Mouse (Mus musculus) lung, embryonic 14.5 days (tissue): ENCODE results near the gene Bag6. TPM values are rescaled to one million over a fixed set of nuclear protein-coding genes. Genes with fewer than 3 reads are reported as not detected.

Experiments
- ATAC-seq: fragments of 200-750 bp; cut with Nextera tagmentation; 2 replicates; pipeline ENCODE4 v1.8.0; 2017; ENCODE audit warnings: mild to moderate bottlenecking, moderate TSS enrichment, moderate library complexity; ENCODE audit not compliant: insufficient read depth
- DNase-seq: peaks from one replicate; pipeline ENCODE4 v3.0.0-alpha.2; 2015
- H3K27ac ChIP-seq: fragments of 300-500 bp; sonication (generic); 2 replicates; pipeline ENCODE4 v1.5.1; 2014; ENCODE audit warnings: low read depth, mild to moderate bottlenecking, moderate library complexity
- H3K27me3 ChIP-seq: fragments of 300-500 bp; sonication (generic); 2 replicates; pipeline ENCODE4 v1.6.1; 2014; ENCODE audit warnings: low read length, control low read depth; ENCODE audit not compliant: insufficient read depth
- H3K36me3 ChIP-seq: fragments of 300-500 bp; sonication (generic); 2 replicates; pipeline ENCODE4 v1.6.1; 2014; ENCODE audit warnings: control low read depth; ENCODE audit not compliant: insufficient read depth
- H3K4me1 ChIP-seq: fragments of 300-500 bp; sonication (generic); 2 replicates; pipeline ENCODE4 v1.6.1; 2014; ENCODE audit warnings: antibody characterized with exemption, control low read depth; ENCODE audit not compliant: insufficient read depth
- H3K4me2 ChIP-seq: fragments of 300-500 bp; sonication (generic); 2 replicates; pipeline ENCODE4 v1.6.1; 2014; ENCODE audit warnings: mild to moderate bottlenecking
- H3K4me3 ChIP-seq: fragments of 300-500 bp; sonication (generic); 2 replicates; pipeline ENCODE4 v1.5.1; 2014; ENCODE audit warnings: low read depth, low read length
- H3K9ac ChIP-seq: fragments of 300-500 bp; sonication (generic); 2 replicates; pipeline ENCODE4 v1.6.1; 2014
- H3K9me3 ChIP-seq: fragments of 300-500 bp; sonication (generic); 2 replicates; pipeline ENCODE4 v1.6.1; 2016; ENCODE audit warnings: low read depth, low read length, control low read depth
- CTCF ChIP-seq: IDR thresholded peaks from 2 replicates; pipeline ENCODE4 v1.5.1; 2016; ENCODE audit warnings: antibody characterized with exemption, low read depth
- WGBS: fragments of 180-500 bp; shearing (Covaris S2); extraction: QIAGEN DNeasy Blood & Tissue Kit; methylation state at CpG from one replicate; pipeline ENCODE4 v1.1.7; 2014; 5-methylcytosine and 5-hydroxymethylcytosine counted together
- polyA plus RNA-seq: library from polyadenylated mRNA; unstranded; fragments of >200 nt; fragmentation: Nextera tagmentation; extraction: Ambion mirVana; gene quantifications from 2 replicates; pipeline ENCODE4 v1.2.1, GENCODE M21; 2014

The Bag6 gene
- polyA plus RNA-seq, 1 experiment from 2014 or later, result 69.1 TPM

DNA sequence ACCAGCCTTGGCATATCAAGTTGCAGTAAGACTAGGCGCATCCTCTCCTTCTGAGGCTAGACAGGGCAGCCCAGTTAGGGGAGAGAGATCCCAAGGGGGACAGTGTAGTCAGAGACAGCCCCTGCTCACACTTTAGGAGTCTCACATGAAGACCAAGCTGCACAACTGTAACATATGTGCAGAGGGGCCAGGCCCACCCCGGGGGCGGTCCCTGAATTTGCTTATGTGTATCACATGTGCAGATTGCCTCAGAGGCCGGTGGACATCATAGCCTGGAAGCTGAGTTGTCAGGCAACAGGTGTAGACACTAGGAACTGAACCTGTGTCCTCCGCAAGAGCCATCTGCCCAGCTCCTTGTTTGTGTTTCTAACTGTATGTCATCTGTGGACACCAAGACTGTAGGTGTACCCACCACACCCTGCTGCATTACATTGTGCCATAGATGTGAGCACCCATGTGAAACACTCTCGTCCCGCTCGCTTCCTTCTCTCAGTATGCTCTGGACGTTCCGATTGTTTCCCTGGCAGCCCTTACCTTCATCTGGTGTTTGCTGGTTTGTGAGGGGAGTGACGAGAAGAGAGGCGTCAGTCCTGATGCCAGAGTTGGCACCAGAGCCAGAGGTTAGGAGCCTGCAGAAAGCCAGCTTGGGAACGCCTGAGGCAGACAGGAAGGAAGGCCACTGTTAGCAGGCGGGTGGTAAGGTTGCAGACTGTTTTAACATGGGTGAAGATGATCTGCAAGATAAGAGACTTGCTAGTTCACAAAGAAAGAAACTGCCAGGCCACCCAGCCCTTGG, 42.4 kb upstream of the Bag6 start:
- DNase-seq, result no peak
- no peak overlapping the region for H3K9ac ChIP-seq
- TF ChIP-seq CTCF, result no peak
- peaks cover 7% of the 10 kb centered on the region for H3K4me1 ChIP-seq
- no peak overlapping the region for H3K4me3 ChIP-seq
- no peaks in the 10 kb centered on the region for H3K27me3 ChIP-seq
- WGBS, result 84% methylated on average over 14 of the region's 14 CpGs
- H3K4me2 ChIP-seq, result no peak overlapping the region
- no peak for ATAC-seq
- H3K27ac ChIP-seq, result no peak overlapping the region
- H3K9me3 ChIP-seq, result no peaks in the 10 kb centered on the region
- peaks cover 57% of the 10 kb centered on the region for H3K36me3 ChIP-seq

DNA sequence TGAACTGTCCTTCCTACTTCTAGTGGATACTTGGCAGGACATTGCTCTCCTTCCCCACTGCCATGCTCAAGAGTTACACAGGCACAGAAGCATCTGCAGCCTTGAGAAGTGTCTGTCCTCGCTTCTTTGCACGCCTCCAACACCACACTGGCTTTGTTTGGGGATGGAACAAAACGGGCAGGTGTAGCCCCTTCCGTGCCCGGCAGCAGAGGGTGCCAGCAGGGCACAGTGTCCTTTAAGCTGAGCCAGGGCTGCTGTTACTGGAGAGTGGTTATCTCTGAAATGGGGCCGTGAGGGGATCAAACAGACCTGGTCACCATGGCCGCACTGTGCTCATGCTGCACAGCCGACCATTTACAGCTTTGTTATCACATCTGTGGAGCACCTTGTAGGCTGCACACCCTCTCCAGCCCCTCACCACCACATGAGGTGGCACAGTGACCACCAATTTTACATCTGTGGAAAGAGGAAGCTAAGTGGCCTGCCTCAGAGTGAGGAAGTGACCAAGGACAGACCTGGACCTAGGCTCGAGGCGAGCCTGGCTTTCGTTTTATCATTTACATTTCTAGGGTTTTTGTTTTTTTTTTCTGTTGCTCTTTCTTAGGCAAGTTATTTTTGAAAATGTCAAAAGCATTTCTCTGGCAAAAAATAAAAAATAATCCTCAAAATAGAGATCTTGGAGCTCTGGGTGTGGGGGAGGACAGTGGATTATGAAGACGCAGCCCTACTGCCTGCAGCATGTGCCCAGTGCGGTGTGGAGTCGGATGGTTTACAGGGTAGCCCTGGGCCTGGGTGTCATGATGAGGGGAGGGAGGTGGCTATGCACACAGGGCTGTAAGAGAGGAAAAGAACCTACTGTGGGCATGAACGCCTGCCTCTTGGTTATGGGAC, 40.3 kb upstream of the Bag6 start:
- no peak overlapping the region for H3K9ac ChIP-seq
- no peak for ATAC-seq

GRCm38 (mm10) chr17:35096597-35096996, 38.4 kb upstream of the Bag6 start:
- ATAC-seq (no peak), DNase-seq (no peak)
- Histone ChIP-seq H3K4me2 (no peak overlapping the region), H3K4me3 (no peak overlapping the region), H3K27ac (no peak overlapping the region), H3K4me1 (no peaks in the 10 kb centered on the region), H3K9ac (no peak overlapping the region), H3K36me3 (peaks cover 94% of the 10 kb centered on the region), H3K27me3 (no peaks in the 10 kb centered on the region), H3K9me3 (no peaks in the 10 kb centered on the region)
- TF ChIP-seq CTCF, result no peak
- WGBS, result 85% methylated on average over 12 of the region's 12 CpGs

More for the DNA sequence above, 40.3 kb upstream of the Bag6 start:
- no peak for TF ChIP-seq CTCF
- WGBS, result 86% methylated on average over 15 of the region's 15 CpGs
- H3K9me3 ChIP-seq, result no peaks in the 10 kb centered on the region
- H3K4me2 ChIP-seq, result no peak overlapping the region
- H3K27ac ChIP-seq, result no peak overlapping the region
- no peak overlapping the region for H3K4me3 ChIP-seq
- peaks cover 7% of the 10 kb centered on the region for H3K4me1 ChIP-seq
- no peaks in the 10 kb centered on the region for H3K27me3 ChIP-seq
- H3K36me3 ChIP-seq, result peaks cover 78% of the 10 kb centered on the region
- DNase-seq, result no peak

- ATAC-seq (no peak), DNase-seq (no peak)
- Histone ChIP-seq H3K4me2 (no peak overlapping the region), H3K27ac (no peak overlapping the region), H3K4me1 (no peaks in the 10 kb centered on the region), H3K4me3 (no peak overlapping the region), H3K36me3 (peaks cover 96% of the 10 kb centered on the region), H3K27me3 (no peaks in the 10 kb centered on the region), H3K9me3 (no peaks in the 10 kb centered on the region), H3K9ac (no peak overlapping the region)
- 81% methylated on average over 12 of the region's 12 CpGs for WGBS
- TF ChIP-seq CTCF, result no peak
These were observed 37.8 kb upstream of the Bag6 start for GRCm38 (mm10) chr17:35097164-35097655.

- DNase-seq (no peak), ATAC-seq (no peak)
- Histone ChIP-seq H3K36me3 (peaks cover 88% of the 10 kb centered on the region), H3K27ac (no peak overlapping the region), H3K27me3 (no peaks in the 10 kb centered on the region), H3K9ac (no peak overlapping the region), H3K4me3 (no peak overlapping the region), H3K4me1 (no peaks in the 10 kb centered on the region), H3K4me2 (no peak overlapping the region), H3K9me3 (no peaks in the 10 kb centered on the region)
- 63% methylated on average over 10 of the region's 10 CpGs for WGBS
- no peak for TF ChIP-seq CTCF
These were observed 34.7 kb upstream of the Bag6 start for GRCm38 (mm10) chr17:35100196-35100765.

DNA sequence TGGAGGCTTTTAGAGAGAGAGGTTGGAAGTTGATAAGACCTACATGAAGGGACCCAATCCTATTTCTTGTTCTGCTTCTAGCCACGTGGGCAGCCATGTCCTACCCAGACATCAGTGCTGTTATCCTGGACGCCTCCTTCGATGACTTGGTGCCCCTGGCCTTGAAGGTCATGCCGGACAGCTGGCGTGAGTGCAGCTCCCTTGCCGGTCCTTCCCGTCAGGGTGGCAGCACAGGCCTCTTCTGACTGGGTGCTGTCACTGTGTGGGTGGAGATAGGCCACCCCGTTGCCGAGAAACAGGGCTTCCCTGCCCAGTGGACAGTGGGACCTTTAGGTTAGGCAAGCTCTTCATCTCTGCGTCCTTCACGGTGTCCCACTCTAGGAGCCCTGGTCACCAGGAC, 33.8 kb upstream of the Bag6 start:
- Histone ChIP-seq H3K9ac (no peak overlapping the region), H3K4me1 (no peaks in the 10 kb centered on the region), H3K27ac (no peak overlapping the region), H3K36me3 (peaks cover 80% of the 10 kb centered on the region), H3K27me3 (no peaks in the 10 kb centered on the region), H3K4me3 (no peak overlapping the region), H3K4me2 (no peak overlapping the region), H3K9me3 (no peaks in the 10 kb centered on the region)
- TF ChIP-seq CTCF, result no peak
- 83% methylated on average over 11 of the region's 11 CpGs for WGBS
- no peak for ATAC-seq
- no peak for DNase-seq

GRCm38 (mm10) chr17:35102299-35102698, 32.7 kb upstream of the Bag6 start:
- no peak for DNase-seq
- Histone ChIP-seq H3K9me3 (no peaks in the 10 kb centered on the region), H3K4me1 (no peaks in the 10 kb centered on the region), H3K4me2 (no peak overlapping the region), H3K27ac (no peak overlapping the region), H3K4me3 (no peak overlapping the region), H3K27me3 (no peaks in the 10 kb centered on the region), H3K9ac (no peak overlapping the region), H3K36me3 (peaks cover 68% of the 10 kb centered on the region)
- ATAC-seq, result no peak
- 67% methylated on average over 8 of the region's 8 CpGs for WGBS
- TF ChIP-seq CTCF, result no peak
